Mouse (Mus musculus) limb, embryonic 14.5 days (tissue): Measurements from ENCODE around the gene St3gal3. TPM values are rescaled to one million over a fixed set of nuclear protein-coding genes. Genes with fewer than 3 reads are reported as not detected.

Experiments used
- ATAC-seq: fragments of 200-750 bp; cut with Nextera tagmentation; 2 replicates; pipeline ENCODE4 v1.8.0; 2017; ENCODE audit warnings: low read depth, moderate number of reproducible peaks, moderate TSS enrichment; ENCODE audit not compliant: low FRiP score
- DNase-seq: peaks from one replicate; pipeline ENCODE4 v3.0.0-alpha.2; 2015; ENCODE audit warnings: low spot score
- H3K27ac ChIP-seq: fragments of 300-500 bp; sonication (generic); replicated peaks from 2 replicates; pipeline ENCODE4 v1.5.1; 2014; ENCODE audit warnings: low read depth, mild to moderate bottlenecking, low read length, moderate library complexity, mixed read lengths
- H3K27me3 ChIP-seq: fragments of 300-500 bp; sonication (generic); 2 replicates; pipeline ENCODE4 v1.6.1; 2014; ENCODE audit warnings: low read length, mixed read lengths; ENCODE audit not compliant: control insufficient read depth, insufficient read depth
- H3K36me3 ChIP-seq: fragments of 300-500 bp; sonication (generic); 2 replicates; pipeline ENCODE4 v1.6.1; 2014; ENCODE audit warnings: mild to moderate bottlenecking, low read length, moderate library complexity, mixed read lengths; ENCODE audit not compliant: control insufficient read depth, insufficient read depth
- H3K4me1 ChIP-seq: fragments of 300-500 bp; sonication (generic); 2 replicates; pipeline ENCODE4 v1.6.1; 2014; ENCODE audit warnings: antibody characterized with exemption, low read length, mixed read lengths; ENCODE audit not compliant: control insufficient read depth, insufficient read depth
- H3K4me2 ChIP-seq: fragments of 300-500 bp; sonication (generic); replicated peaks from 2 replicates; pipeline ENCODE4 v1.6.1; 2014; ENCODE audit warnings: low read depth, mild to moderate bottlenecking, low read length, moderate library complexity; ENCODE audit not compliant: severe bottlenecking
- H3K4me3 ChIP-seq: fragments of 300-500 bp; sonication (generic); replicated peaks from 2 replicates; pipeline ENCODE4 v1.5.1; 2014; ENCODE audit warnings: low read length
- H3K9ac ChIP-seq: fragments of 300-500 bp; sonication (generic); 2 replicates; pipeline ENCODE4 v1.6.1; 2014; ENCODE audit warnings: mild to moderate bottlenecking, low read depth, low read length, moderate library complexity; ENCODE audit not compliant: severe bottlenecking
- H3K9me3 ChIP-seq: fragments of 300-500 bp; sonication (generic); 2 replicates; pipeline ENCODE4 v1.6.1; 2016; ENCODE audit warnings: low read length; ENCODE audit not compliant: control insufficient read depth
- POLR2A ChIP-seq: fragments of 200-500 bp; IDR thresholded peaks from 2 replicates; pipeline ENCODE4 v1.8.0; 2012; ENCODE audit warnings: inconsistent platforms, mild to moderate bottlenecking, moderate library complexity, borderline replicate concordance; ENCODE audit not compliant: insufficient read depth, insufficient read length; ENCODE audit errors: extremely low read depth
- whole genome bisulfite sequencing: fragments of 180-500 bp; shearing (Covaris S2); extraction: QIAGEN DNeasy Blood & Tissue Kit; methylation state at CpG from one replicate; pipeline ENCODE4 v1.1.7; 2014; 5-methylcytosine and 5-hydroxymethylcytosine counted together
- polyA plus RNA-seq, 2 experiments: library from polyadenylated mRNA; depleted of rRNA in 1 of 2; stranded (reverse) in 1 of 2; unstranded in 1 of 2; fragments of >200 nt; fragmentation: Nextera tagmentation in 1 of 2; extraction: Ambion mirVana in 1 of 2; gene quantifications; 2 replicates each; pipeline versions ENCODE4 v1.2.1 to v1.2.3; 2012 to 2014

Gene St3gal3
- polyA plus RNA-seq, 2 experiments: 5.4 to 26.1 TPM

DNA sequence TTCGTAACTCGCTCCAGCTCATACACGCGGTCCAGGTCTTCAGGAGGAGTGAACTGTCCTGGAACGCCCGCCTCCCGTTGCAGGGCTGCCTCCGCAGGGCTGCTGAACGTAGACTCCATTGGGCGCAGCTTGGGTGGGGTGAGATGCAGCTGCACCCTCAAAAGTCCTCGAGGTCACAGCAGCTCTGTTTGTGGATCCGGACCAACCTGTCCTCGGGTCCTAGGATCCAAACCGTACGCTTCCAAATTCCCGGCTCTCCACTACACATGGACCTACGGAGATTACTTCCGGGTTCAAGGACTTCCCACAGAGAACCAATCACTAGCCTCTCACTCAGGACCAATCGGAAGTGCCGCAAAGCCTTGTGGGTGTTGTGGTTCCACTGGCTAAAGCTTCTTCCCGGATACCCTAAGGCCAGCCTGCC lies 243.0 kb downstream of the St3gal3 start, which contains the start of gene Dph2:
Dph2 (minus strand) TSS at position 295 of the 424 bp plus-strand sequence.
- TF ChIP-seq POLR2A: no peak
- H3K27ac ChIP-seq: no peak within 1 kb of the TSS

DNA sequence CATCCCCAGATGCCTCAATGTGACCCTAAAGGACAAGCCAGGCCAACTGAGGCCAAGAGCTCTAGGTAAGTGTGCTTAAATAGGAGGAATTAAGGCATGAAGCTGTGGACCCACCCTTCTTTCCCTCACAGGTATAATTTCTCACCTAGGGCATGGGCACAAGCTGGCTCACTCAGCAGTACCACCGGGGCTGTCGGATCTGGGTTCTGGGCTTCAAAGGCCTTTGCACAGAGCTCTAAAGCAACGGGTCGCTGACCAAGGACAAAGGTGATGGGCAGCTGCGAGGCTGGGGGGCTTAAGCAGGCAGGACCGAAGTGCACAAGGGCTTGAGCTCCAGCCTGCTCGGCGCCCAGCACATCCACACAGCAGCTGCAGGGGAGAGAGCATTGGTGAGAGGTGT lies 244.0 kb downstream of the St3gal3 start:
- ATAC-seq (no peak), DNase-seq (no peak)
- H3K4me3 ChIP-seq: peak overlapping the region; percentile 56; the same call in 1 of the 2 replicates
- peaks cover 13% of the 10 kb centered on the region for H3K4me1 ChIP-seq
- H3K9me3 ChIP-seq: no peaks in the 10 kb centered on the region
- no peak overlapping the region for H3K27ac ChIP-seq
- peaks cover 30% of the 10 kb centered on the region for H3K36me3 ChIP-seq
- peak overlapping the region; percentile 64; the same call in 1 of the 2 replicates for H3K4me2 ChIP-seq
- H3K27me3 ChIP-seq: no peaks in the 10 kb centered on the region
- 85% methylated on average over 8 of the region's 8 CpGs for WGBS
- no peak overlapping the region for H3K9ac ChIP-seq
- TF ChIP-seq POLR2A: no peak

More for the DNA sequence above, 243.0 kb downstream of the St3gal3 start, which contains the start of gene Dph2:
- no peaks in the 10 kb centered on the region for H3K27me3 ChIP-seq
- DNase-seq (peak; percentile 94), ATAC-seq (peak; percentile 85)
- H3K9me3 ChIP-seq: no peaks in the 10 kb centered on the region
- peaks cover 6% of the 10 kb centered on the region; the same call in 1 of the 2 replicates for H3K4me1 ChIP-seq
- H3K4me3 ChIP-seq: peak within 1 kb of the TSS; percentile 56
- H3K36me3 ChIP-seq: peaks cover 36% of the 10 kb centered on the region
- peak within 1 kb of the TSS; percentile 64 for H3K4me2 ChIP-seq
- H3K9ac ChIP-seq: peak within 1 kb of the TSS; percentile 40
- under 1% methylated on average over 21 of the region's 21 CpGs for WGBS

DNA sequence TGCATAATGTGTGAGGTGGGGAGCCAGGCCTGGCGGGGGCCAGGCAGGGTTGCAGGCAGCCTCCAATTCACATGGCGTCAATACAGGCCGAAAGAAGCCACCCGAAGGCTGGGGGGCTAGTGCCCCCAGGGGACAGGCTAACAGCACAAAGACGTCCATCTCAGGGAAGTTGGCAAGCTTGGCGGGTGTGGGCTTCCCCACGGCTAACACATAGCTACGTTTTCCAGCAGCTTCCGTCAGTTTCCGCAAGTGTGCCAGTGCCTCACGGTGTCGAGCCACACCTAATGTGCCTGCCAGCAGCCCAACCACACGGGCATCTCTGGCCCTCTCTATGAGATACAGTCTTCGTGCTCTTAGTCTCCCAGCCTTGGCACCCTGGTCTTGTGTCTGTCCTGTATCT lies 244.7 kb downstream of the St3gal3 start:
- H3K4me3 ChIP-seq: no peak overlapping the region
- 89% methylated on average over 14 of the region's 14 CpGs for WGBS
- no peak overlapping the region for H3K9ac ChIP-seq
- H3K4me2 ChIP-seq: no peak overlapping the region
- no peak overlapping the region for H3K27ac ChIP-seq
- no peaks in the 10 kb centered on the region for H3K9me3 ChIP-seq
- H3K36me3 ChIP-seq: peaks cover 32% of the 10 kb centered on the region
- DNase-seq (no peak), ATAC-seq (no peak)
- TF ChIP-seq POLR2A: no peak
- H3K4me1 ChIP-seq: peaks cover 13% of the 10 kb centered on the region
- no peaks in the 10 kb centered on the region for H3K27me3 ChIP-seq

DNA sequence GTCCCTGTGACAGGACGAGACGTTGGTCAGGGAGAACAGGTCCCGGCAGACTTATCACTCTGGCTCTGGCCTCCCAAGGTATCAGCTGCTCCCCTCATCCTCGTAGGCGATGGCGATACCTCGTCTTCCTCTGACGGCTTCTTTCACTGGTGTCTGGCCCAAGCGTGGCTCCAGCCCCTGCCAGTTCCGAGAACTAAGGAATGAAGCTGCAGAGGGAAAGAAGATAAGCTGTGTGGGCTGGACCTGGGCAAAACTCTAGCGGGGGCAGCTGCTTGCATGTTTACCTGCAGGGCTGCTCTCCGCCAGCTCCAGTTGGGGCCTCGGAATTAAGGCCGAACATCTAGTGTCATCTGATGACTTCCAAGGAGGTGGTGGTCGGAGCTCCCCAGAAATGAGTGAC lies 245.2 kb downstream of the St3gal3 start:
- 92% methylated on average over 15 of the region's 15 CpGs for WGBS
- TF ChIP-seq POLR2A: no peak
- ATAC-seq (no peak), DNase-seq (no peak)
- Histone ChIP-seq H3K4me2 (no peak overlapping the region), H3K27ac (no peak overlapping the region), H3K9me3 (no peaks in the 10 kb centered on the region), H3K4me3 (no peak overlapping the region), H3K36me3 (peaks cover 34% of the 10 kb centered on the region), H3K27me3 (no peaks in the 10 kb centered on the region), H3K4me1 (peaks cover 13% of the 10 kb centered on the region), H3K9ac (no peak overlapping the region)

DNA sequence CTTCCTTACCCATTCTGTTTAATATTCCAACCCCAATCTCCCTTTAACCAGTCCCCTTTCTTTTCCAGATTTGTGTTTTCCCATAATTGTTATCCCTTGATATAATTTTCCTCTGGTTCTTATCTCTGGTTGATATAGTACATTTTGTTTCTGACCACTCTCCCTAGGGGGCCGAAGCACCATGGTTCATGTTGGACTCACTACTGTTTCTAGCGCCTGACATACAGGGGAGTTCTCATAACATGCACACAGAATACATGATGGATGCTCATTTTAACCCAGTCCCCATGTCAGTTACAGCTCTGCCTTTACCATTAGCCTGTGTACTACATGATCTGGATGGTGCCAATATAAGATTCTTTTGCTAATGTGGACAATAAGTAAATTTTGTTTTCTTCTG lies 246.8 kb downstream of the St3gal3 start:
- no peak for ATAC-seq
- peaks cover 13% of the 10 kb centered on the region for H3K4me1 ChIP-seq
- H3K27ac ChIP-seq: no peak overlapping the region
- TF ChIP-seq POLR2A: no peak
- H3K4me2 ChIP-seq: no peak overlapping the region
- peaks cover 33% of the 10 kb centered on the region for H3K36me3 ChIP-seq
- H3K9ac ChIP-seq: no peak overlapping the region
- DNase-seq: no peak
- H3K9me3 ChIP-seq: no peaks in the 10 kb centered on the region
- no peaks in the 10 kb centered on the region for H3K27me3 ChIP-seq
- no peak overlapping the region for H3K4me3 ChIP-seq
- 78% methylated on average over 2 of the region's 2 CpGs for WGBS
